Mouse (Mus musculus) E14TG2a.4 (cell line): Measurements from ENCODE around the gene Hoxc13.

Experiments
- CTCF ChIP-seq: conservative IDR thresholded peaks from 2 replicates; pipeline ENCODE4 v1.5.1; 2014; ENCODE audit warnings: low read length
- NANOG ChIP-seq: IDR thresholded peaks from 2 replicates; pipeline ENCODE4 v1.6.1; 2014; ENCODE audit warnings: borderline replicate concordance, low read length, mixed read lengths

GRCm38 (mm10) chr15:102962492-102962891 lies 41.6 kb downstream of the Hoxc13 start:
- TF ChIP-seq CTCF (no peak), NANOG (no peak)
